Mouse (Mus musculus) liver, adult 2 months (tissue): ENCODE measurements at regions not wholly inside any gene's neighbourhood (a gene's known extent, or its start where the extent isn't known, plus 50 kb on each side); places are given as distances from the start of the nearest gene placed in this dataset.

Source experiments
- CTCF ChIP-seq: fragments of 200-500 bp; IDR thresholded peaks from 2 replicates; pipeline ENCODE4 v1.5.1; 2011; ENCODE audit warnings: low read depth, low read length, control low read depth
- POLR2A ChIP-seq: fragments of 200-500 bp; IDR thresholded peaks from 2 replicates; pipeline ENCODE4 v1.6.1; 2011; ENCODE audit warnings: low read length, control low read depth; ENCODE audit not compliant: insufficient read depth; ENCODE audit errors: extremely low read depth

DNA sequence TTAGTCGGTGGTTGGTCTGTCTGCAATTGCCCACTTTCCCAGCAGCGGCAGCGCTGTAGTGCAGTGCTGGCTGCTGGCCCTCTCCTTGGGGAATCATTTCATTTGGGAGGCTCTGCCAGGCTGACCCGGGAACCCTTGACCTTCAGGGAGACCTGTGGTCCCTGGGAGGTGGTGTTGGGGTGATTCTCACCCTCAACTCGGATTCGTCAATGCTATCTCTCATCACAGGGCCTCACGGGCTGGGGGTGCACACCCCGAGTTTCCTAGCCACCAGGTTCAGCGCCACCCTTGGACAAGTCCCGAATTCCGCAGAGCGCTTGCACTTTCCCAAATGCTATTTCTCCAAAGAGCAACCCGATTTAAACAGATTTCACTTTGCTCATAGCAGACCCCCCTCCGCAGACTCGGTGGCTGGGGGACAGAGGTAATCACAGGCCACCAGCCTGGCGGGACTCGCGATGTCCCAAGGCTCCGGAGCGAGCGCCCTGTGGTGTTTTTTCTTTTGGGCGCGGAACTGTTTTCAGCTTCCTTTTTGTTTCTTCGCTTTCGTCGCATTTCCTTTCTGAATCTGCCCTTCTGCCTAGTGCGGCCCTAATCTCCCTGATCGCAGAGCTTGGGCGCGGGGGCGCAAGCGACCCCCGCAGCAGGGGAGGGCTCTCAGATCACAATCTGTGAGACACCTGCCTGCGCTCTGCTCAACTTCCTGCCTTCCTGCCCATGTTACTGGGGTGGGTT lies 300.7 kb downstream of the Vrk1 start:
- TF ChIP-seq CTCF (no peak), POLR2A (no peak)
